Mouse (Mus musculus): ENCODE data around the gene Slc25a42. TPM values are rescaled to one million over a fixed set of nuclear protein-coding genes. Genes with fewer than 3 reads are reported as not detected.
A peak's percentile ranks its signal among the peaks of the same experiment; 100 is the strongest.

Slc25a42 gene
- total RNA-seq (2012; rRNA removed) (2.5 and 3.0 TPM in 2 replicates), total RNA-seq (2014; rRNA removed) (0.63 and 0.80 TPM in 2 replicates), polyA plus RNA-seq (2012; ENCODE audit: insufficient read length, low read depth) (2.9 and 3.4 TPM in 2 replicates)

DNA sequence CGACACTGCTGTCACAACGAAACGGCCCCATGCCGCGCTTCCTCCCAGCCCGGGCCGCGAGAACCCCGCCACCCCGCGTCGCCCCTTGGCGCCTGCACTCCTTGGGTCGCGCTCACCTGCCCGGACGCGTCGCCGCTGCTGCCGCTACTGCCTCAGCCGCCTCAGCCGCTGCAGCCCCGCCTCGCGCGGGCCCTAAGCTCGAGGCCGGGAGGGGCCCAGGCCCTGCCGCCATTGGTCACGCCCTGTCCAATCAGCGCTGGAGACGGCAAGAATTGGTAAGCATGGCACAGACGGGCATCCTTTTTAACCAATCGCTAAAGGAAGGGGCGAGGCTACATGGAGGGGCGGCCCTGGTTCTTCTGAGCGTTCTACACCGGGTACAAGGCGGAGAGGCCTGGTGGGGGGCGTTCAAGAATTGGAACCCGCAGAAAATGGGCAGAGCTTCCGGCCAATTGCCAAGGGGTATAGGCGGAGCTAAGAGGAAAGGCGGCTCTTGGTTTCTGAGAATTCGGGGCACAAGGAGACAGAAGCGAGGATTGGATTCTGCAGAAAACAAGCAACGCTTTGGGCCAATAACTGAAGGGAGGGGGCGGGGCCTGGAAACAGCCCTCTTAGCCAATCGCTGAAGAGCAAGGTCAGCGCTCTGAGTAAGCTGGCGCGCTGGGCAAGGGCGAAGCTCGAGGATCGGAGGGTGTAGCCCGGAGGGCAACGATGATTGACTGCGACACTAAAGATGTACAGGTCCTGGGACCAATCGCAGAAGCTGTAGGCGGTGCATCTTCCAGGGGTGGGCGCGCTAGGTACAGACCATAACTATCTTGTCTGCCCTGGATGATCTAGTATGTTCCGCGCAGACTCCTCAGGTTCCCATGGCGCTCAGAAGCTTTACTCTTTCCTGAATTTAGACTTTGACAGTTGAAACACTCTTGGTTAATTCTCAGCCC is at the start of gene Slc25a42:
Gene Slc25a42 (minus strand): TSS at position 194 of the 944 bp plus-strand sequence.
- H3K27ac ChIP-seq (ENCODE audit: insufficient read depth, low read depth) = peak within 1 kb of the TSS; percentile 61
- H3K4me2 ChIP-seq (ENCODE audit: insufficient read depth, low read depth, poor library complexity, severe bottlenecking) = peak within 1 kb of the TSS; percentile 82
- no peaks in the 10 kb centered on the region for H3K27me3 ChIP-seq (replicated peaks)
- peak within 1 kb of the TSS; percentile 75 for H3K9ac ChIP-seq (ENCODE audit: insufficient read depth, low read depth)
- H3K4me3 ChIP-seq (replicated peaks in 1 of 3; ENCODE audit: low read depth in 2 of 3, low read length in 2 of 3, poor library complexity in 1 of 3) = peak within 1 kb of the TSS; percentile 67 to 87 (median 72)
- H3K4me1 ChIP-seq (ENCODE audit: control insufficient read depth in 1 of 2, insufficient read depth in 2 of 2) = peaks cover 18 to 49% of the 10 kb centered on the region in 2 experiments
- DNase-seq (ENCODE audit: extremely low read depth) = peak; percentile 99
- dilution Hi-C loops (cut with MboI; ENCODE audit: extremely low pct_ligation_motif_present, extremely low pct_unique_long_range_greater_than_20kb, low sequenced_read_pairs) = no loop called here
- no peaks in the 10 kb centered on the region for H3K36me3 ChIP-seq (replicated peaks in 1 of 2; ENCODE audit: control insufficient read depth in 1 of 2, insufficient read depth in 1 of 2, low read length in 1 of 2)
- H3K79me2 ChIP-seq (replicated peaks; ENCODE audit: control insufficient read depth, extremely low read depth, insufficient read depth, poor library complexity, severe bottlenecking) = no peaks in the 10 kb centered on the region
- H3K9me3 ChIP-seq (replicated peaks; ENCODE audit: low read length) = no peaks in the 10 kb centered on the region
- in situ Hi-C loops (cut with MboI; ENCODE audit: low pct_ligation_motif_present, low pct_unique_long_range_greater_than_20kb, low sequenced_read_pairs) = loop anchor here (5.0 kb wide), 1 partner anchor 40 kb away; the partner anchor contains the start of gene Tmem161a
- TF ChIP-seq CHD1 (IDR thresholded peaks at IDR 0.05; ENCODE audit: low read depth, low read length) (no peak), TBP (conservative IDR thresholded peaks at IDR 0.05; ENCODE audit: low read depth, low read length) (peak; percentile 75; the same call in 1 of the 2 replicates), SIN3A (IDR thresholded peaks at IDR 0.05; ENCODE audit: low read length) (peak; percentile 82), GABPA (IDR thresholded peaks at IDR 0.05; ENCODE audit: insufficient replicate concordance, low read depth, low read length) (no peak), POLR2A (IDR thresholded peaks at IDR 0.05; ENCODE audit: low read depth, low read length) (peak; percentile 71), USF1 (IDR thresholded peaks at IDR 0.05; ENCODE audit: low read depth, low read length) (no peak), MAFK (IDR thresholded peaks at IDR 0.05; ENCODE audit: insufficient replicate concordance, low read length) (0 out of 2 replicates have a peak, but pooled peaks have one; percentile 20), MYC (IDR thresholded peaks at IDR 0.05; ENCODE audit: low read depth, low read length) (peak; percentile 18; the same call in 1 of the 2 replicates), CTCF (conservative IDR thresholded peaks at IDR 0.05 in 1 of 2, IDR thresholded peaks at IDR 0.05 in 1 of 2; ENCODE audit: low read depth in 2 of 2, low read length in 2 of 2) (no peak), ELF1 (IDR thresholded peaks at IDR 0.05; ENCODE audit: low read depth, low read length) (0 out of 2 replicates have a peak, but pooled peaks have one; percentile 45), HCFC1 (IDR thresholded peaks at IDR 0.05; ENCODE audit: low read depth, low read length) (no peak; the same call in none of the 2 replicates), IRF4 (IDR thresholded peaks at IDR 0.05; ENCODE audit: low read depth, low read length) (peak; percentile 28; the same call in 1 of the 2 replicates), RAD21 (IDR thresholded peaks at IDR 0.05; ENCODE audit: low read depth, low read length) (no peak; the same call in none of the 2 replicates), POLR2AphosphoS2 (IDR thresholded peaks at IDR 0.05; ENCODE audit: low read depth, low read length) (no peak), MEF2A (IDR thresholded peaks at IDR 0.05; ENCODE audit: borderline replicate concordance, low read depth, low read length) (no peak), JUND (conservative IDR thresholded peaks at IDR 0.05; ENCODE audit: low read depth, low read length) (no peak), RCOR1 (conservative IDR thresholded peaks at IDR 0.05; ENCODE audit: low read depth, low read length) (no peak), SMC3 (IDR thresholded peaks at IDR 0.05; ENCODE audit: low read depth, low read length) (no peak), TCF12 (IDR thresholded peaks at IDR 0.05; ENCODE audit: low read depth, low read length) (peak; percentile 80), ZC3H11A (IDR thresholded peaks at IDR 0.05; ENCODE audit: low read depth, low read length) (no peak), ZKSCAN1 (IDR thresholded peaks at IDR 0.05; ENCODE audit: borderline replicate concordance, low read depth, low read length) (no peak), NRF1 (IDR thresholded peaks at IDR 0.05; ENCODE audit: low read depth, low read length) (peak; percentile 70), NELFE (IDR thresholded peaks at IDR 0.05; ENCODE audit: low read depth, low read length) (peak; percentile 73), ZMIZ1 (IDR thresholded peaks at IDR 0.05; ENCODE audit: low read depth, low read length) (peak; percentile 54; the same call in 1 of the 2 replicates), USF2 (conservative IDR thresholded peaks at IDR 0.05; ENCODE audit: low read depth, low read length) (no peak), MAZ (IDR thresholded peaks at IDR 0.05; ENCODE audit: low read depth, low read length) (peak; percentile 90; the same call in 1 of the 2 replicates), CHD2 (IDR thresholded peaks at IDR 0.05; ENCODE audit: low read length) (peak; percentile 94), KAT2A (IDR thresholded peaks at IDR 0.05; ENCODE audit: insufficient replicate concordance, low read length) (peak; percentile 36; the same call in 1 of the 2 replicates), PAX5 (IDR thresholded peaks at IDR 0.05; ENCODE audit: low read length) (no peak), BHLHE40 (IDR thresholded peaks at IDR 0.05; ENCODE audit: low read depth, low read length) (0 out of 2 replicates have a peak, but pooled peaks have one; percentile 21), MAX (IDR thresholded peaks at IDR 0.05; ENCODE audit: low read length) (peak; percentile 82; the same call in 1 of the 2 replicates), MXI1 (IDR thresholded peaks at IDR 0.05; ENCODE audit: low read depth, low read length) (peak; percentile 68; the same call in 1 of the 2 replicates), ETS1 (conservative IDR thresholded peaks at IDR 0.05; ENCODE audit: low read depth, low read length) (0 out of 2 replicates have a peak, but pooled peaks have one; percentile 13), UBTF (IDR thresholded peaks at IDR 0.05; ENCODE audit: low read depth, low read length) (peak; percentile 85; the same call in 1 of the 2 replicates), EP300 (IDR thresholded peaks at IDR 0.05; ENCODE audit: low read length) (no peak), JUN (IDR thresholded peaks at IDR 0.05; ENCODE audit: insufficient read depth, low read depth, low read length) (no peak; the same call in 1 of the 2 replicates)

Measured in CH12.LX (cell line).